Mouse (Mus musculus) spleen, embryonic (tissue): ENCODE measurements around the gene Nrip2.

Experiments
- CTCF ChIA-PET: fragments of 350-600 bp; sonication (Branson Sonifier 250); formaldehyde crosslinking; loops from one replicate; lab custom pipeline; 2022; lab: Charles Lee

Gene Nrip2

GRCm38 (mm10) chr6:128398996-128399395 is at the start of gene Nrip2:
Nrip2 (plus strand) TSS chr6:128399296.
- CTCF ChIA-PET = no interaction called here

- CTCF ChIA-PET = interaction anchor here (0.7 kb wide), 1 partner anchor 11 kb away, joined by 8 read pairs; no protein-coding TSS in a partner anchor
Measured at GRCm38 (mm10) chr6:128349711-128350110, 49.4 kb upstream of the Nrip2 start.

- CTCF ChIA-PET = interaction anchor here (0.7 kb wide), 1 partner anchor 62 kb away, joined by 17 read pairs; no protein-coding TSS in a partner anchor
Measured at GRCm38 (mm10) chr6:128354140-128354539, 45.0 kb upstream of the Nrip2 start.

GRCm38 (mm10) chr6:128355201-128355681 is 43.9 kb upstream of the Nrip2 start:
- CTCF ChIA-PET = no interaction called here

- CTCF ChIA-PET = no interaction called here
Measured at GRCm38 (mm10) chr6:128355726-128356416, 43.2 kb upstream of the Nrip2 start, which contains the start of gene Tulp3. Tulp3 (minus strand) TSS chr6:128355851.

- CTCF ChIA-PET = interaction anchor here (0.6 kb wide), 1 partner anchor 56 kb away, joined by 3 read pairs; no protein-coding TSS in a partner anchor
Measured at GRCm38 (mm10) chr6:128358999-128359398, 40.1 kb upstream of the Nrip2 start.

GRCm38 (mm10) chr6:128361901-128362300 is 37.2 kb upstream of the Nrip2 start:
- CTCF ChIA-PET = interaction anchor here (0.7 kb wide), 1 partner anchor 1422 kb away, joined by 3 read pairs; the partner anchor contains the start of gene D6Wsu163e

- CTCF ChIA-PET = no interaction called here
Measured at GRCm38 (mm10) chr6:128362381-128363006, 36.6 kb upstream of the Nrip2 start, which contains the start of the genes Rhno1 and Foxm1. Rhno1 (minus strand) TSS chr6:128362911. Foxm1 (plus strand) TSS chr6:128362967.

- CTCF ChIA-PET = no interaction called here
Measured at GRCm38 (mm10) chr6:128363007-128363825, 35.9 kb upstream of the Nrip2 start.

- CTCF ChIA-PET = interaction anchor here (0.6 kb wide), 1 partner anchor 136 kb away, joined by 22 read pairs; no protein-coding TSS in a partner anchor
Measured at GRCm38 (mm10) chr6:128364721-128365120, 34.4 kb upstream of the Nrip2 start.

GRCm38 (mm10) chr6:128366466-128366865 is 32.6 kb upstream of the Nrip2 start:
- CTCF ChIA-PET = no interaction called here

- CTCF ChIA-PET = no interaction called here
Measured at GRCm38 (mm10) chr6:128370040-128370439, 29.1 kb upstream of the Nrip2 start.

GRCm38 (mm10) chr6:128375192-128375591 is 23.9 kb upstream of the Nrip2 start, which contains the start of the genes Tex52 and Gm44596:
Tex52 (plus strand) TSS chr6:128375456.
Gm44596 (plus strand) TSS chr6:128375503.
- CTCF ChIA-PET = no interaction called here

GRCm38 (mm10) chr6:128376371-128377085 is 22.6 kb upstream of the Nrip2 start:
- CTCF ChIA-PET = no interaction called here

- CTCF ChIA-PET = no interaction called here
Measured at GRCm38 (mm10) chr6:128379636-128380035, 19.5 kb upstream of the Nrip2 start.

GRCm38 (mm10) chr6:128380594-128381167 is 18.4 kb upstream of the Nrip2 start:
- CTCF ChIA-PET = interaction anchor here (0.8 kb wide), 1 partner anchor 30 kb away, joined by 4 read pairs; no protein-coding TSS in a partner anchor

GRCm38 (mm10) chr6:128381254-128381653 is 17.8 kb upstream of the Nrip2 start:
- CTCF ChIA-PET = interaction anchor here (0.8 kb wide), 1 partner anchor 30 kb away, joined by 4 read pairs; no protein-coding TSS in a partner anchor

- CTCF ChIA-PET = no interaction called here
Measured at GRCm38 (mm10) chr6:128383752-128384151, 15.3 kb upstream of the Nrip2 start.

GRCm38 (mm10) chr6:128385026-128385425 is 14.1 kb upstream of the Nrip2 start:
- CTCF ChIA-PET = no interaction called here

- CTCF ChIA-PET = interaction anchor here (0.6 kb wide), 1 partner anchor 901 kb away, joined by 15 read pairs; no protein-coding TSS in a partner anchor
Measured at GRCm38 (mm10) chr6:128389185-128389584, 9.9 kb upstream of the Nrip2 start.
